Mouse (Mus musculus) lung, adult 2 months (tissue): ENCODE data around the gene E130308A19Rik. TPM values are rescaled to one million over a fixed set of nuclear protein-coding genes. Genes with fewer than 3 reads are reported as not detected.

ENCODE experiments used
- DNase-seq: peaks from one replicate; pipeline ENCODE4 v3.0.0; 2022
- H3K4me1 ChIP-seq: fragments of 200-500 bp; 2 replicates; pipeline ENCODE4 v1.6.1; 2011; ENCODE audit warnings: low read length; ENCODE audit not compliant: control insufficient read depth, insufficient read depth
- H3K4me3 ChIP-seq: fragments of 200-500 bp; replicated peaks from 2 replicates; pipeline ENCODE3; 2011; ENCODE audit warnings: low read depth, mild to moderate bottlenecking, control low read depth, low read length; ENCODE audit errors: extremely low read depth
- CTCF ChIP-seq: fragments of 200-500 bp; IDR thresholded peaks from 2 replicates; pipeline ENCODE4 v1.5.1; 2011; ENCODE audit warnings: mild to moderate bottlenecking, low read length, control low read depth; ENCODE audit not compliant: insufficient read depth
- POLR2A ChIP-seq: fragments of 200-500 bp; IDR thresholded peaks from 2 replicates; pipeline ENCODE4 v1.6.1; 2011; ENCODE audit warnings: low read depth, mild to moderate bottlenecking, control low read depth, low read length, borderline replicate concordance; ENCODE audit errors: extremely low read depth
- WGBS: fragments of 180-500 bp; shearing (Covaris S2); methylation state at CpG from one replicate; pipeline ENCODE4 v1.1.7; 2018; 5-methylcytosine and 5-hydroxymethylcytosine counted together
- polyA plus RNA-seq: library from polyadenylated mRNA; depleted of rRNA; stranded (reverse); fragments of >200 nt; gene quantifications from 2 replicates; pipeline ENCODE4 v1.2.3, GENCODE M21; 2012

E130308A19Rik gene
- polyA plus RNA-seq, 1 experiment, result 8.3 TPM

- WGBS, result 93% methylated on average over 4 of the region's 4 CpGs
- Histone ChIP-seq H3K4me1 (no peaks in the 10 kb centered on the region), H3K4me3 (no peak overlapping the region)
- no peak for TF ChIP-seq POLR2A
- TF ChIP-seq CTCF, result no peak
- no peak for DNase-seq
Measured at GRCm38 (mm10) chr4:59602704-59603103, 23.3 kb upstream of the E130308A19Rik start.

GRCm38 (mm10) chr4:59604892-59605291, 21.1 kb upstream of the E130308A19Rik start:
- 75% methylated on average over 3 of the region's 3 CpGs for WGBS
- no peaks in the 10 kb centered on the region for H3K4me1 ChIP-seq
- TF ChIP-seq CTCF, result no peak
- no peak for TF ChIP-seq POLR2A
- DNase-seq, result no peak
- no peak overlapping the region for H3K4me3 ChIP-seq

- WGBS, result 99% methylated on average over 3 of the region's 3 CpGs
- Histone ChIP-seq H3K4me1 (no peaks in the 10 kb centered on the region), H3K4me3 (no peak overlapping the region)
- TF ChIP-seq CTCF, result no peak
- TF ChIP-seq POLR2A, result no peak
- DNase-seq, result no peak
Measured at GRCm38 (mm10) chr4:59605501-59605900, 20.5 kb upstream of the E130308A19Rik start.

- TF ChIP-seq CTCF (no peak), POLR2A (no peak)
- H3K4me1 ChIP-seq, result no peaks in the 10 kb centered on the region
- H3K4me3 ChIP-seq, result no peak overlapping the region
- DNase-seq, result no peak
- WGBS, result 59% methylated on average over 3 of the region's 3 CpGs
Measured at GRCm38 (mm10) chr4:59610411-59610810, 15.6 kb upstream of the E130308A19Rik start.

- Histone ChIP-seq H3K4me1 (no peaks in the 10 kb centered on the region), H3K4me3 (no peak overlapping the region)
- peak; percentile 15 for DNase-seq
- 5% methylated on average over 1 of the region's 1 CpGs for WGBS
- no peak for TF ChIP-seq CTCF
- TF ChIP-seq POLR2A, result no peak
Measured at GRCm38 (mm10) chr4:59614986-59615385, 11.0 kb upstream of the E130308A19Rik start.

GRCm38 (mm10) chr4:59619611-59620245, 6.3 kb upstream of the E130308A19Rik start:
- WGBS, result 91% methylated on average over 5 of the region's 5 CpGs
- H3K4me1 ChIP-seq, result no peaks in the 10 kb centered on the region
- H3K4me3 ChIP-seq, result no peak overlapping the region
- DNase-seq, result no peak
- TF ChIP-seq POLR2A (no peak), CTCF (no peak)

GRCm38 (mm10) chr4:59625676-59625997, 374 bp upstream of the E130308A19Rik start:
- DNase-seq, result no peak
- 2% methylated on average over 18 of the region's 18 CpGs for WGBS
- Histone ChIP-seq H3K4me1 (peaks cover 2% of the 10 kb centered on the region), H3K4me3 (peak overlapping the region; percentile 68)
- TF ChIP-seq CTCF (no peak), POLR2A (no peak)

- 51% methylated on average over 4 of the region's 4 CpGs for WGBS
Measured at GRCm38 (mm10) chr4:59628255-59628654, 2.2 kb downstream of the E130308A19Rik start.

GRCm38 (mm10) chr4:59629076-59629874, 3.3 kb downstream of the E130308A19Rik start:
- 46% methylated on average over 7 of the region's 7 CpGs for WGBS
- H3K4me3 ChIP-seq, result no peak overlapping the region
- DNase-seq, result no peak
- TF ChIP-seq POLR2A (no peak), CTCF (no peak)
- H3K4me1 ChIP-seq, result peaks cover 2% of the 10 kb centered on the region

More at GRCm38 (mm10) chr4:59628255-59628654, 2.2 kb downstream of the E130308A19Rik start:
- DNase-seq, result no peak
- Histone ChIP-seq H3K4me1 (peaks cover 2% of the 10 kb centered on the region), H3K4me3 (no peak overlapping the region)
- no peak for TF ChIP-seq POLR2A
- TF ChIP-seq CTCF, result no peak

GRCm38 (mm10) chr4:59630122-59630521, 4.1 kb downstream of the E130308A19Rik start:
- peaks cover 2% of the 10 kb centered on the region for H3K4me1 ChIP-seq
- DNase-seq, result no peak
- WGBS, result 77% methylated on average over 9 of the region's 9 CpGs
- no peak for TF ChIP-seq CTCF
- TF ChIP-seq POLR2A, result no peak
- H3K4me3 ChIP-seq, result no peak overlapping the region

GRCm38 (mm10) chr4:59634532-59634931, 8.5 kb downstream of the E130308A19Rik start:
- no peak for TF ChIP-seq CTCF
- TF ChIP-seq POLR2A, result no peak
- DNase-seq, result no peak
- Histone ChIP-seq H3K4me3 (no peak overlapping the region), H3K4me1 (no peaks in the 10 kb centered on the region)
- WGBS, result 85% methylated on average over 1 of the region's 1 CpGs
